Mouse (Mus musculus): Measurements from ENCODE around the gene Mrps18a. TPM values are rescaled to one million over a fixed set of nuclear protein-coding genes. Genes with fewer than 3 reads are reported as not detected.

Gene Mrps18a
- total RNA-seq, 1 experiment from 2014 or later: 32.8 TPM

DNA sequence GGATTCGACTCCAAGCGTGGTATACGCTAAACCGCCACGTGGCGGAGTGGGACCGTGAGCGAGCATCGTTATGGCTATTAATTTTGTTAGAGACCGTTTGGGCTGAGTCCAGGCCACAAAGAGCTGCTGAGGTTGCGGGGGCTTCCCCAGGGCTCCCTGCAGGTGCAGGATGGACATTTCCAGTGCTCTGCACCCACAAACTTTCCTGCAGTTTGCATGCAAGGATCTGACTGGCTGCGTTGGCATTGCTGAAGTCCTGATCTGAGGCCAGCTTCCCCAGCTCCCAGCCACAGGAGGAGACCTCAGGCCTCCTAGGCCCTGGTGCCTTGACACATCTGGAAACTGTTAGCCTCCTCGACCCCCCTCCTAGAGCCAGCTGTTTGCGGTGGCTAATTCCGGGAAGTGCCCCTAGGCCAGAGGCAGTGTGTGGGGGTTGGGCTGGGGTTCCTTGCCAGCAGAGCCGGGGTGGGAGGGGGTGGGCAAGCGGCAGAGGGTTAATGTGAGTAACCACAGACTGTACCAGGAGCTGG, 24.4 kb upstream of the Mrps18a start:
- peak; percentile 33 to 74 for ATAC-seq (replicated peaks in 1 of 2; ENCODE audit: insufficient read depth in 1 of 2, low FRiP score in 2 of 2, low TSS enrichment in 1 of 2, low read depth in 1 of 2, poor library complexity in 2 of 2, severe bottlenecking in 2 of 2)

DNA sequence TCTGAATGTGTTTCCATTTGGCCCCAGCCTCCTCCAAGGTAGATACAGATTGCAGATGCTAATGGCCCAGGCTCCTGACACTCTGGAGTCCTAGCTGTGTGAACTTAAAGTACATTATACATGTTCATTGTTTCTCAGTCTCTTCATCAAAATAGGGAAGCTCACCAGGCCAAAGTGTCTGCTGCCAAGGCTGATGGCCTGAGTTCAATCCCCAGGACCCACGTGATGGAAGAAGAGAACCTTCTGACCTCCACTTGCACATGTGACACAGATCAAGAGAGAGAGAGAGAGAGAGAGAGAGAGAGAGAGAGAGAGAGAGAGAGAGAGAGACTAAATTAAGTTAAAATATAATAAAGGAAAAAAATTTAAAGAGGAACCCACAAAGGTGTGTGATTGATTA, 19.4 kb upstream of the Mrps18a start:
- ATAC-seq (replicated peaks in 1 of 2; ENCODE audit: insufficient read depth in 1 of 2, low FRiP score in 2 of 2, low TSS enrichment in 1 of 2, low read depth in 1 of 2, poor library complexity in 2 of 2, severe bottlenecking in 2 of 2): no peak

DNA sequence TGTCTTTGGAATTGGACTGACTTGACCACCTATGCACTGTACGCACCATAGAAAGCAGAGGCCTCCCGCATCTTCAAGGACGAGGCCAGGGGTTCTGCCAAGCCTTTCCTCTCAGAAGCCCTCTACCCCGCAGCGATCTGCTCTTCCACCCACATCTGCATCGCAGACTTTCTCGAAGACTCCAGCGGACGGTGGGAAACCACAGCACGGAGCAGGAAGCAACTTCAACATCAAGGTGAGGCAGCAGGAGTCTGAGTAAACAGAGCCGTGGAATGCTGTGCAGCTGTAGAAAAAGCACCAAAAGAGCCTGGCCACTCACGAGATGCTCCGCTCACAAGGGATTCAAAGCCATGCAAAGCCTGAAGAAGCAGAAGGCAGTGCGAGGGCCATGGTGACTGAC, 18.9 kb upstream of the Mrps18a start:
- ATAC-seq (replicated peaks in 1 of 2; ENCODE audit: insufficient read depth in 1 of 2, low FRiP score in 2 of 2, low TSS enrichment in 1 of 2, low read depth in 1 of 2, poor library complexity in 2 of 2, severe bottlenecking in 2 of 2): no peak

DNA sequence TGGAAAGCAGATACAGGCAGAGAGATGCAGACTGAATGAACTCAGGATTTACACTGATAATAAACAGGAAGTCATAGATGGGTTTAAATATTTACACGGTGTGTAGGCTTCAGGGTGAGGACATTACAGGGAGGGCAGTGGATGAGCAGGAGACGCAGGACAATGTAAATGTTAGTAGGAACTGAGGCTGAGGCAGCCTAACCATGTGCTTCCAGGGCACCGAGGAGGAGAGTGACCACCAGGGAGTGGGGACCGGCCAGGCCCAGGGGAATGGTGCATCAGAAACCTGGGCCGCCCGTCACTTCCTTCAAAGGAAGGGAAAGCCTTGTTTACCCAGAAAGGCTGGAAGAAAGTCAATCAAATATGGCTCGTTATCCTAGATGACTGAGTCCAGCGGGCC, 12.3 kb upstream of the Mrps18a start:
- ATAC-seq (replicated peaks in 1 of 2; ENCODE audit: insufficient read depth in 1 of 2, low FRiP score in 2 of 2, low TSS enrichment in 1 of 2, low read depth in 1 of 2, poor library complexity in 2 of 2, severe bottlenecking in 2 of 2): no peak

DNA sequence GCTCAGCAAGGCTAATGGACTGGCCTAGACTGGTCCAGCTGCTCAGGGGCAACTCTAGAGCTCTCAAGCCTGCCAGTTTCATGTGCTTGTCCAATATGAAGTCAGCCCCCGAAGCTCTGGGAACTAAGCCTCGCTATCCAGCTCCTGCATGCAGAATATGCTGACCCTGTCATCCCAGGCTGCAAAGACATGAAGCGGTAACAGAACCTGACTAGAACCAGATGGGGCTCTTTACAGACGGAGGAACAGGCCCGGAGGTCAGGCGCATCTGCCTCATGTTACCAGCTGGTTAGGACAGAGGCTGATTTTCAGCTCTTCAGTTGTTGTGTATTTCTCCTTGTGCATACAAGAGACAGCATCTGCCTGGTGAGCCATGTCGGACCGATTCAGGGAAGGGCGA, 8.9 kb upstream of the Mrps18a start:
- no peak for ATAC-seq (replicated peaks in 1 of 2; ENCODE audit: insufficient read depth in 1 of 2, low FRiP score in 2 of 2, low TSS enrichment in 1 of 2, low read depth in 1 of 2, poor library complexity in 2 of 2, severe bottlenecking in 2 of 2)

DNA sequence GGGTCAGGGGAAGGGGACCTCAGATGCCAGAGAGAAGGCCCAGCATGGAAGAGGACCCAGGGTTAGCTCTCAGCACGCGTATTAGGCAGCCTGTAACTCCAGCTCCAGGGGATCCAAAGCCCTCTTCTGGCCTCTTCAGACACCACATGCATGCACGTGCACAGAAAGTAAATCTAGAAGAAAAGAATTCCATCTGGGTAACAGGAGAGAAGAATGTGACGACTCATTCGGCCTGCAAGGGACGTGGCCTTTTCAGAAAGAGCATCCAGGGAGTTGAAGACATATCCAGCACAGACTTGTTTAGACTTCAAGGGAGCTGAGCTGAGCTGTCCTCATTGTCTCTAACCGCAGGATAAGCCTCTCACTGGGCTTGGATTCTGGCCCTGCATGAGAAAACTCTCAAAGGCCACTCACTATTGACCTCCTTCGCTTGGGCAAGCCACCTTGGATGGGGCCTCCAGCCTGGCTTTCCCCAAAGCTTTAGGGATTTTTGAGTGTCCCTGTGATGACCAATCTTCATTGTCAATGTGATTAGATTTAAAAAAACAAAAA, 8.1 kb upstream of the Mrps18a start:
- no peak for ATAC-seq (replicated peaks in 1 of 2; ENCODE audit: insufficient read depth in 1 of 2, low FRiP score in 2 of 2, low TSS enrichment in 1 of 2, low read depth in 1 of 2, poor library complexity in 2 of 2, severe bottlenecking in 2 of 2)

DNA sequence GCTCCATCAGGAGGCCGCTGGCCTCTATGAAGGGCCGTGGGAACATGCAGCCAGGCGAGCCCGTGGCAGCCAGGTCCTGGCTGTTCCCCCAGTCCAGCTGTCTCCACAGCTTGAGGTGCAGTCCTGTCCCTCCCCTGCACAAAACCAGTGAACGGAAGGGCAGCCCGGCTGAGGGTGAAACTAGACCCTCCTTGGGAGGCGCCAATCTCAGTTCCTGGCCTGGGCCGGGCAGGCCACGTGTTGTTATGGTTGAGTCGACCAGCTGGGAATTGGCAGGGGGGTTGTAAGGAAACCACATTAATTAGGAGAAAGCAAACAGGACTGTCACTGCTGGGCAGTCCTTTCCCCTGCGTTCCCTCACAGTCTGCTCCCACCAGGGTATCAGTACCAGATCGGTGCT, 6.3 kb upstream of the Mrps18a start:
- ATAC-seq (replicated peaks in 1 of 2; ENCODE audit: insufficient read depth in 1 of 2, low FRiP score in 2 of 2, low TSS enrichment in 1 of 2, low read depth in 1 of 2, poor library complexity in 2 of 2, severe bottlenecking in 2 of 2): peak; percentile 62 to 78; a peak in 3 of 4 replicates

DNA sequence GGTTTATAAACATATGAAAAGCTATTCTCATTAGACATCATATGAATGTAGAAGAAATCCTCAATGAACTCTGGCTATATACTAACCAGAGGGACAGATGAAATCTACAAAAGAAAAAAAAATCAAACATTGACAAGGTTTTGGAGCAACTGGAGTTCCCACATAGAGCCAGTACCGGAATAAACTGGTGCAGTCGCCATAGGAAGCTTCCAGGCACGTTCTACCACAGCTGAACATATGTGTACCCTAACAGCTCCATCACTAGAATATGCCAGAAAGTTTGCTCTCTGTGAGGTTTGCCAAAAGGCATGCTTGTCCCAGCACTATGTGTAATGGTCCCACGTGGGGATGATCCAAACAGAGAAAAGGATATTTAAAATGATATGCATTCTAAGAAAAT, 2.5 kb upstream of the Mrps18a start:
- ATAC-seq (replicated peaks in 1 of 2; ENCODE audit: insufficient read depth in 1 of 2, low FRiP score in 2 of 2, low TSS enrichment in 1 of 2, low read depth in 1 of 2, poor library complexity in 2 of 2, severe bottlenecking in 2 of 2): no peak

DNA sequence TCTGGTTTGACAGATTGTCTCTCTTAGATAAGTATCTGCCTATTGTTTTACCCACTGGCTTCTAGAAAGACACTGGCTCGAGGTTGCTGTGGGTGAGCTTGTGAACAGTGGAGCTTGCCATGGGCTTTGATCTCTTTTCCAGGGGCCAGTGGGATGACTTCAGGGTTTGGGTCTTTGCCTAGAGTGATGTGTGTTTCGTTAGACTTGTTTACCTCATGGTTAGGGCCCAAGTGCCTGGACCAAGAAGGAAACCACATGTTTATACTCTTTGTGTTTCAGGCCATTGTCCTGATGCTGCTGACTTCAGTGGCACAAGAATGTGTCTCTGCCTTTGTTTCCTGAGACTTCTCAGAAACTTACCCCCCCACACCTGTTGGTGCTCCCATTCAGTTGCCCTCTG, 4.7 kb downstream of the Mrps18a start:
- no peak for ATAC-seq (replicated peaks in 1 of 2; ENCODE audit: insufficient read depth in 1 of 2, low FRiP score in 2 of 2, low TSS enrichment in 1 of 2, low read depth in 1 of 2, poor library complexity in 2 of 2, severe bottlenecking in 2 of 2)

DNA sequence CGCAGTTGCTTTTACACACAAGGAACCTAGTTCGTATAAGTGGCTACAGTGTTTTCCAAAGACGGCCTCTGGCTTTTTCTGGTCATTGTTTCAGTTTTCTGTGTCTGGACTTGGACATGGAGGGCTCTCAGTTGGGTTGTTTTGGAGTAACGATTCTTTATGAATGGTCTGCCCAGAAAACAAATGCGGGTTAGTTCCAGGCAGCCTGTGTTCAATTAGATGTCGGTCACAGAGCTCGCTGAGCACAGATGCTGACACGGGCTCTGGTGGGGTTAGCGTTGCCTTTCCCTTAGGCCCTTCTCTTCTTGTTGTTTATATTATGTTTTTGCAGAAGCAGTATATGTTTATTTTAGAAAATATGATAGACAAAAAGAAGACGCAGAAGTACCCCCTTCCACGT, 5.4 kb downstream of the Mrps18a start:
- ATAC-seq (replicated peaks in 1 of 2; ENCODE audit: insufficient read depth in 1 of 2, low FRiP score in 2 of 2, low TSS enrichment in 1 of 2, low read depth in 1 of 2, poor library complexity in 2 of 2, severe bottlenecking in 2 of 2): no peak

DNA sequence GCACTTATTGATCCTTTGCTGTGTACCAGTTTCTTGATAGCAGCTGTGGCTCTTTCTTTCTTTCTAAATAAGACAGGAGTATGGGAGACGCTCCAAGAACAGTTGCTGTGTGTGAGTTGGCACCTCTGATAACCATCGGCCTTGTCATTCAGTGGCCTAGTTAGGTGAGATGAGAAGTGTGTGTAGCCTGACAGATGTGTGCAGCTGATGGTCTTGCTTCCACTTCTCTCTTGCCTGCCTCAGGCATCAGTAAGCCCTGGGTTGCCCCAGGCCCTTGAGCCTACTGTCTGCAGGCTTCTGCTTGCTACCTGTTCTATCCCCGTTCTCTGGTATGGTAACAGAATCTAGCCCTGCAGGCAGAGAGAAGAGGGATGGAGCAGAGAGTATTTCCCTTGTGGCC, 6.1 kb downstream of the Mrps18a start:
- ATAC-seq (replicated peaks in 1 of 2; ENCODE audit: insufficient read depth in 1 of 2, low FRiP score in 2 of 2, low TSS enrichment in 1 of 2, low read depth in 1 of 2, poor library complexity in 2 of 2, severe bottlenecking in 2 of 2): no peak

DNA sequence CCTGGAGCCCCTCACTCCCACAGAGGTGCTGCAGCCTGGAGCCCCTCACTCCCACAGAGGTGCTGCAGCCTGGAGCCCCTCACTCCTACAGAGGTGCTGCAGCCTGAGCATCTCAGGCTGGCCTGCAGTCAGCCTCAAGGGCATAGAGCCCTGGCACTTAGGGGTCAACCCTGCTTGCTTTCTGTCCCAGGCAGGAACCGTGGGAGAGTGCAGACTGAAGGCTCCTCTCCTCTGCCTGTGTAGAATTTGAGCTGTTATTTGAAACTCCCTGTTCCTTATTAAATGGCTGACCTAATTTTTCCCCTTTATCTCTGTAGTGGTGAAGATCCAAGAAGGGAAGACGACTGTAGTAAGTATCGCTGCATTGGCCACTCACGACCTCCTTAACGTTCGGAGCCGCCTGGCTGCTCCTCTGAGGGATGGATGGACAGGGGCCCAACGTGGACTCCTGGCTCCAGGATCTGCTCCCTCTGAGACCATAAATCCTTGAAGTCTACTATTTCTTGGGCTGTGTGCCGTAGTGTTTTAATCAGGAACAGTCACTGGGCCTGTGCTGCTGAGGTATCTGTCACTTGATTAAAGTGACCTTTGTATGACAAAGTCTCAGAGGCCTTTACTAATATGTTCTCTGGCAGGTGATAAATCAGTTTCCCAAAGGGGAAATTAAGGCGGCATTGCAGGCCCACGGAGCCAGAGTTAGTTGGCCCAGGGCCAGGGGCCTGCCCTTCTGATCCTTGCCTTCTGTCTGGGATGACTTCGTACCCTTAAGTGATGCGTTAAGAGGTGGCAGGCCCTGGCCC, 7.0 kb downstream of the Mrps18a start:
- no peak for ATAC-seq (replicated peaks in 1 of 2; ENCODE audit: insufficient read depth in 1 of 2, low FRiP score in 2 of 2, low TSS enrichment in 1 of 2, low read depth in 1 of 2, poor library complexity in 2 of 2, severe bottlenecking in 2 of 2)

DNA sequence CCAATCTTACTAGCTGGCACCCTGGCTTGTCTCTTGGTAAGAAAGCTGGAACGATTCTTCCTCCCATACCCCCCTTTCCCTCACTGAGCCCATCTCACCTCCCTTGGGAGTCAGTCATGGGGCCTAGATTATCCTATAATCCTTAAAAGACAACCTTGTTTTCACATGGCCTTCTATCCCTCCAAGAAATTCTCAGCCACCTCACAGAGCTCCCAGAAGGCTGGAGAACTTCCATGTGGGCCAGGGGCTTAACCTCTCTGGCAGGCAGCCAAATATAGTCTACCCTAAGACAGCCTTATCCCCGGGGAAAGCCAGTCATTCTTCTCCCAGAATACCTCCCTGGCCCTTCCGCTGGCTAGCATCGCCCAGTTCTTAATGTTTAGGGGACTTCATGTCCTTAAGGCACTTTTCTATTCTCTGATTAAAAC, 7.7 kb downstream of the Mrps18a start:
- no peak for ATAC-seq (replicated peaks in 1 of 2; ENCODE audit: insufficient read depth in 1 of 2, low FRiP score in 2 of 2, low TSS enrichment in 1 of 2, low read depth in 1 of 2, poor library complexity in 2 of 2, severe bottlenecking in 2 of 2)

DNA sequence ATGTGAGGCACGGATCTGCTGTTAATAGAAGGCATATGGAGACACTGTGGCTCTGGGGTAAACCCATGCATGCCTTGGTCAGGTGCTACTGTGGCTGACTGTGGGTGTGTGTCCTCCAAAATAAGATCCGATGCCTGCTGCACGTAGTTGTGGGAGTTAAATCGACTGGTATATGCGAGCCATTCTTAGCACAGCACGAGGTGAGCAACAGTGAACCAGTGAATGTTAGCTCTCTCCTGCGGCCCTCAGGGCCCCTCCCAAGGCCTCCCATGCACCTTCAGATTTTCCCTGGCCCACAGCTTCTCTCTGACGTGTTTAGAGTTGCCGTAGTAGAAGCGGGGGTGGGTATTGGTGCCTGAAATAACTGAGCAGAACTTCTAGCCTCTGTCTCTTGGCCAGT, 8.9 kb downstream of the Mrps18a start:
- no peak for ATAC-seq (replicated peaks in 1 of 2; ENCODE audit: insufficient read depth in 1 of 2, low FRiP score in 2 of 2, low TSS enrichment in 1 of 2, low read depth in 1 of 2, poor library complexity in 2 of 2, severe bottlenecking in 2 of 2)

DNA sequence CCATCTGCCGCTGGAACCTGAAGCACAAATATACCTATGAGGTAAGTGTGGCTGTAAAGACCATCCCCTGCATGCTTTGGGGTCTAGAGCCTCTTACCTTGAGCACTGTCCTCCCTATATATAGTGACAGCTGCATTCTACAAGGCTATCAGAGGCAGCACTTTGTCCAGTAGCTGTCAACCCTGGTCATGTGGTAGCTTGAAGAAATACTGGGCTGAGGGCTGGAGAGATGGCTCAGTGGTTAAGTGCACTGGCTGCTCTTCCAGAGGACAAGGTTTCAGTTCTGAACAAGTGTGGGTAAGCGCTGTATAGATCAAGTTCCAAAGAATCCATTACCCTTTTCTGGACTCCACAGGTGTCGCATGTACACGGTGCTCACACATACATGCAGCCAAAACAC, 12.0 kb downstream of the Mrps18a start:
- no peak for ATAC-seq (replicated peaks in 1 of 2; ENCODE audit: insufficient read depth in 1 of 2, low FRiP score in 2 of 2, low TSS enrichment in 1 of 2, low read depth in 1 of 2, poor library complexity in 2 of 2, severe bottlenecking in 2 of 2)

DNA sequence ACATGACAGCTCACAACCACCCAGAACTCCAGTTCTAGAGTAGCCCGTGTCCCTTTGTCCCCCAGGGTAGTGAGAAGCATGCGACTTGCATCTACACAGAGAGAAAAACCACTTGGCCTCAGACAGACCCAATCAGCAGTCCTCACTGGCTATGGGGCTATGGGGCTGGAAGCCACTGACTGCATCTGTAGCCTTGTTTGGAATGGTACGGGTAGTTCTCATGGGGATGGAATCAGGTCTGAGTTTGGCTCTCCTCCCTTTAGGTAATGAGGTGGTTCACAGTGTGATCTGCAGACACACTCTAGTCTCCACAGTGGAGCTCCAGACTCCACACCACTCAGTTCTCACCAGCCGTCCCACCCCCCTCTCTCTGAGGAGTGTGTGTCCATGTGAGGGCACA, 12.5 kb downstream of the Mrps18a start:
- ATAC-seq (replicated peaks in 1 of 2; ENCODE audit: insufficient read depth in 1 of 2, low FRiP score in 2 of 2, low TSS enrichment in 1 of 2, low read depth in 1 of 2, poor library complexity in 2 of 2, severe bottlenecking in 2 of 2): no peak

DNA sequence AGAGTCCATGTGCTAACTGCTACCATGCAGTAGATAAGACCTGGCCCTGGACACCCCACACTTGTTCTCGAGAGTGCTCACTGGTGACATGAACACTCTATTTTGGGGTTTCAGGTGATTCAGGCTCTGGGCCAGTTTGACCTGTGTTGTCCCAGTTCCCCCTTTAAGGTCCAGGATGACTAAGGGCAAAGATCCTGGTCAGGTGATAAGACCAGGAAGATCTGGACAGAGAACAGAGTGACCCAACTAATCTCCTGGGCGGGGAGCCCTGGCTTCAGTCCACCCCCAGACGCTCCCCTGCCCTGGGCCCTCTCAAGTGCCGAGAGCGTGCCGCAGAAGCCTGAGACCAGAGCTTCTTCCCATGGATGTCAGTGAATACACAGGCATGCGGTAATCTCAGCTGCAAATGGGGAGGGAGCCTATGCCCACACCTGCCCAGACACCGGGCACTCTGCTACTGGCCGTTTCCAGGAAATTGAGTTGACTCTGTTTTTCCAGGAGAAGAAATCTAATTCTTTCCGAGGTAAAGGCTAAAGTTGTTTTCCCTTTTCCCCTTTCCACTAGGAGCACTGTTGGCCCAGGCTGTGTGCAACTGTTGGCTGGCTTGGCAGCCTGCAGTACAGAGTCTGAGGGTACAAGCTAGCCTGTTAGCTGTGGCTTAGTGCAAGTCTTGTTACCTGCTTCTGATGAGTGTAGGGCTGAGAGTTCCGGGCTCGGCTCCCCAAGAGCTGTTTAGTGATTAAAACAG, 13.3 kb downstream of the Mrps18a start:
- ATAC-seq (replicated peaks in 1 of 2; ENCODE audit: insufficient read depth in 1 of 2, low FRiP score in 2 of 2, low TSS enrichment in 1 of 2, low read depth in 1 of 2, poor library complexity in 2 of 2, severe bottlenecking in 2 of 2): no peak

DNA sequence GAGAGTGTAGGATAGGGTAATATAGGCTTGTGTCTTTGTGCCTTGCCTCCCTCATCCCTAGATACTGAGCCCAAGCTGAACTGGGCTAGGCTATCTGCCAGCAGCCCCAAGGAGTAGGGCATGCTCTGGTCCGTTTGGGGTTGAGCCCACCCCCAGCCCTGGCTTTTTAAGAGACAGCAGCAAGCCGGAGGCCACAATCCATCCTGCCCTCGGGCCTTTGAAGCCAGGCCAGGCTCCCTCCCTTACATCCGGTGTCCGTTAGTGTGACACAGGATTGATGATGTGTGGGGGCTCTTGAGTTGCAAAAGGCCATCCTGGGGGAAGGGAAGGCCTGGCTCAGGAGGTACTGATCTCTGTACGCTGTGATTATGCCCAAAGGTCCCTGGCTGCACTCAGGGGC, 15.8 kb downstream of the Mrps18a start:
- no peak for ATAC-seq (replicated peaks in 1 of 2; ENCODE audit: insufficient read depth in 1 of 2, low FRiP score in 2 of 2, low TSS enrichment in 1 of 2, low read depth in 1 of 2, poor library complexity in 2 of 2, severe bottlenecking in 2 of 2)

All from hematopoietic stem cell, adult 5-6 weeks (primary cell).